Mouse (Mus musculus): ENCODE data around the gene Lamb1. TPM values are rescaled to one million over a fixed set of nuclear protein-coding genes. Genes with fewer than 3 reads are reported as not detected.

Gene Lamb1
- total RNA-seq, 1 experiment from 2014 or later = 0.23 TPM

- no peak for ATAC-seq (ENCODE audit: extremely low read depth, insufficient number of reproducible peaks, low FRiP score, poor library complexity, severe bottlenecking)
Measured at GRCm38 (mm10) chr12:31278270-31278669, 13.2 kb downstream of the Lamb1 start.

- no peak for ATAC-seq (ENCODE audit: extremely low read depth, insufficient number of reproducible peaks, low FRiP score, poor library complexity, severe bottlenecking)
Measured at GRCm38 (mm10) chr12:31280318-31280717, 15.3 kb downstream of the Lamb1 start.

- ATAC-seq (ENCODE audit: extremely low read depth, insufficient number of reproducible peaks, low FRiP score, poor library complexity, severe bottlenecking) = no peak
Measured at GRCm38 (mm10) chr12:31281100-31281591, 16.1 kb downstream of the Lamb1 start.

- no peak for ATAC-seq (ENCODE audit: extremely low read depth, insufficient number of reproducible peaks, low FRiP score, poor library complexity, severe bottlenecking)
Measured at GRCm38 (mm10) chr12:31282241-31282640, 17.2 kb downstream of the Lamb1 start.

- ATAC-seq (ENCODE audit: extremely low read depth, insufficient number of reproducible peaks, low FRiP score, poor library complexity, severe bottlenecking) = no peak
Measured at GRCm38 (mm10) chr12:31283131-31283530, 18.1 kb downstream of the Lamb1 start.

- no peak for ATAC-seq (ENCODE audit: extremely low read depth, insufficient number of reproducible peaks, low FRiP score, poor library complexity, severe bottlenecking)
Measured at GRCm38 (mm10) chr12:31283617-31284136, 18.6 kb downstream of the Lamb1 start.

GRCm38 (mm10) chr12:31289046-31289445, 24.0 kb downstream of the Lamb1 start:
- no peak for ATAC-seq (ENCODE audit: extremely low read depth, insufficient number of reproducible peaks, low FRiP score, poor library complexity, severe bottlenecking)

- ATAC-seq (ENCODE audit: extremely low read depth, insufficient number of reproducible peaks, low FRiP score, poor library complexity, severe bottlenecking) = no peak
Measured at GRCm38 (mm10) chr12:31290951-31291350, 25.9 kb downstream of the Lamb1 start.

- no peak for ATAC-seq (ENCODE audit: extremely low read depth, insufficient number of reproducible peaks, low FRiP score, poor library complexity, severe bottlenecking)
Measured at GRCm38 (mm10) chr12:31293361-31294142, 28.5 kb downstream of the Lamb1 start.

- no peak for ATAC-seq (ENCODE audit: extremely low read depth, insufficient number of reproducible peaks, low FRiP score, poor library complexity, severe bottlenecking)
Measured at GRCm38 (mm10) chr12:31294526-31294925, 29.5 kb downstream of the Lamb1 start.

- ATAC-seq (ENCODE audit: extremely low read depth, insufficient number of reproducible peaks, low FRiP score, poor library complexity, severe bottlenecking) = no peak
Measured at GRCm38 (mm10) chr12:31294996-31295395, 30.0 kb downstream of the Lamb1 start.

GRCm38 (mm10) chr12:31295505-31295904, 30.5 kb downstream of the Lamb1 start:
- no peak for ATAC-seq (ENCODE audit: extremely low read depth, insufficient number of reproducible peaks, low FRiP score, poor library complexity, severe bottlenecking)

GRCm38 (mm10) chr12:31296097-31296496, 31.1 kb downstream of the Lamb1 start:
- ATAC-seq (ENCODE audit: extremely low read depth, insufficient number of reproducible peaks, low FRiP score, poor library complexity, severe bottlenecking) = no peak

- ATAC-seq (ENCODE audit: extremely low read depth, insufficient number of reproducible peaks, low FRiP score, poor library complexity, severe bottlenecking) = no peak
Measured at GRCm38 (mm10) chr12:31298122-31298521, 33.1 kb downstream of the Lamb1 start.

GRCm38 (mm10) chr12:31298530-31298929, 33.5 kb downstream of the Lamb1 start:
- ATAC-seq (ENCODE audit: extremely low read depth, insufficient number of reproducible peaks, low FRiP score, poor library complexity, severe bottlenecking) = no peak

GRCm38 (mm10) chr12:31299126-31299525, 34.1 kb downstream of the Lamb1 start:
- ATAC-seq (ENCODE audit: extremely low read depth, insufficient number of reproducible peaks, low FRiP score, poor library complexity, severe bottlenecking) = no peak

- no peak for ATAC-seq (ENCODE audit: extremely low read depth, insufficient number of reproducible peaks, low FRiP score, poor library complexity, severe bottlenecking)
Measured at GRCm38 (mm10) chr12:31299676-31300197, 34.7 kb downstream of the Lamb1 start.

GRCm38 (mm10) chr12:31300276-31300675, 35.2 kb downstream of the Lamb1 start:
- ATAC-seq (ENCODE audit: extremely low read depth, insufficient number of reproducible peaks, low FRiP score, poor library complexity, severe bottlenecking) = no peak

GRCm38 (mm10) chr12:31302266-31302665, 37.2 kb downstream of the Lamb1 start:
- ATAC-seq (ENCODE audit: extremely low read depth, insufficient number of reproducible peaks, low FRiP score, poor library complexity, severe bottlenecking) = no peak

- no peak for ATAC-seq (ENCODE audit: extremely low read depth, insufficient number of reproducible peaks, low FRiP score, poor library complexity, severe bottlenecking)
Measured at GRCm38 (mm10) chr12:31302766-31303511, 37.9 kb downstream of the Lamb1 start.
